Mouse (Mus musculus): ENCODE measurements around the gene Eef1akmt1.

- no peak for TF ChIP-seq CTCF (IDR thresholded peaks at IDR 0.05; ENCODE audit: borderline replicate concordance, insufficient read depth, low read depth, low read length)
- TF ChIP-seq POLR2A (IDR thresholded peaks at IDR 0.05; ENCODE audit: borderline replicate concordance, insufficient read depth, low read length), result no peak
Observed at GRCm38 (mm10) chr14:57543420-57544039, 27.9 kb downstream of the Eef1akmt1 start.

Data from cerebellum, adult 2 months (tissue).